Mouse (Mus musculus) megakaryocyte, embryonic 14.5 days (primary cell): Measurements from ENCODE around the gene Igsf3.

ENCODE experiments used
- FLI1 ChIP-seq: IDR thresholded peaks from 2 replicates; pipeline ENCODE4 v1.6.1; 2012; ENCODE audit warnings: low read length, inconsistent platforms, mixed read lengths
- GATA1 ChIP-seq: IDR thresholded peaks from 3 replicates; pipeline ENCODE4 v1.6.1; 2012; ENCODE audit warnings: mixed read lengths, low read length, inconsistent platforms, borderline replicate concordance

DNA sequence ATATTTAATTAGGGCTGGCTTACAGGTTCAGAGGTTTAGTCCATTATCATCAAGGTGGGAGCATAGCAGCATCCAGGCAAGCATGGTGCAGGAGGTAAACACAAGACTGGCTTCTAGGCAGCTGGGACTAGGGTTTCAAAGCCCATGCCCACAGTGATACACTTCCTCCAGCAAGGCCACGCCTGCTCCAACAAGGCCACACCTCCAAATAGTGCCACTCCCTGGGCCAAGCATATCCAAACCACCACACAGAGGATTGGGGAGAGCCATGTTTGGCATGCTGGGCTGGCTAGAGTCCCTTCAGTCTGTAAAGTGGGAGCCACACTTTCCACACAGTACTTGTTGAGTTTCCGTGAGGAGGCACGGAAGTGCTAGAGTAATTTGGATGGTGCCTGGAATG lies 34.7 kb downstream of the Igsf3 start:
- TF ChIP-seq GATA1 (no peak), FLI1 (no peak)
